In genomic region chr15:101221298-101222104, GRCm38 (mm10) we compare ENCODE assay signal across 8 mouse cellular contexts. TPM values are rescaled to one million over a fixed set of nuclear protein-coding genes. Genes with fewer than 3 reads are reported as not detected.
DNase-seq lines count a peak whose midpoint lies in the region; ATAC-seq and TF ChIP-seq lines count a peak whose summit lies in the region.

No protein-coding gene starts in this region.

- ATAC-seq in CD4-positive, CD25-positive, alpha-beta regulatory T cell, adult 4 months, result peak; percentile 20
- peak; percentile 76 for ATAC-seq in forebrain, postnatal 0 days

- TF ChIP-seq CTCF in forebrain, postnatal 0 days (IDR thresholded peaks at IDR 0.05; ENCODE audit: low read depth), result peak; percentile 81
- TF ChIP-seq CTCF in lung, adult 2 months (IDR thresholded peaks at IDR 0.05; ENCODE audit: insufficient read depth, low read length), result peak; percentile 94

- peaks cover 5% of the 10 kb centered on the region; the same call in 1 of the 2 replicates for H3K4me1 ChIP-seq in forebrain, postnatal 0 days (ENCODE audit: insufficient read depth)
- H3K4me1 ChIP-seq in lung, adult 2 months (ENCODE audit: control insufficient read depth, insufficient read depth, low read length), result peaks cover 10% of the 10 kb centered on the region

- peak overlapping the region; percentile 14; the same call in 1 of the 2 replicates for H3K4me2 ChIP-seq in forebrain, postnatal 0 days (ENCODE audit: low read depth)

- peak; percentile 83 for DNase-seq in cerebellum, adult 11 months
- DNase-seq in forebrain, postnatal 0 days, result peak; percentile 79
- DNase-seq in heart, postnatal 36 days, result peak; percentile 89 to 92
- peak; percentile 85 to 92 for DNase-seq in layer of hippocampus, adult 8-10 months (ENCODE audit: low spot score in 2 of 2)
- DNase-seq in lung, adult 2 months, result peak; percentile 92
- peak; percentile 78 for DNase-seq in ovary, adult 18-20 months (ENCODE audit: low spot score)
- DNase-seq in thymus, postnatal 25 days, result peak; percentile 78

- H3K36me3 ChIP-seq in forebrain, postnatal 0 days (ENCODE audit: insufficient read depth), result no peaks in the 10 kb centered on the region

- TF ChIP-seq POLR2A in lung, adult 2 months (IDR thresholded peaks at IDR 0.05; ENCODE audit: borderline replicate concordance, extremely low read depth, low read depth, low read length), result no peak

- H3K27ac ChIP-seq in forebrain, postnatal 0 days (ENCODE audit: low read depth, low read length), result no peak overlapping the region

- intact Hi-C loops in heart, postnatal 36 days (cut with DNase I), result loop anchor here (1.0 kb wide), 2 partner anchors 16 to 94 kb away; no protein-coding TSS in a partner anchor

- no peaks in the 10 kb centered on the region for H3K9me3 ChIP-seq in forebrain, postnatal 0 days (ENCODE audit: low read length)

- H3K4me3 ChIP-seq in forebrain, postnatal 0 days (ENCODE audit: low read depth, low read length), result no peak overlapping the region
- peak overlapping the region; percentile 2 for H3K4me3 ChIP-seq in lung, adult 2 months (replicated peaks; ENCODE audit: extremely low read depth, low read depth, low read length)

- H3K27me3 ChIP-seq in forebrain, postnatal 0 days (ENCODE audit: insufficient read depth, low read length), result no peaks in the 10 kb centered on the region

- H3K9ac ChIP-seq in forebrain, postnatal 0 days, result no peak overlapping the region

- 5% methylated on average over 14 of the region's 14 CpGs for WGBS in forebrain, postnatal 0 days
- WGBS in lung, adult 2 months, result 11% methylated on average over 14 of the region's 14 CpGs

RNA-seq across cellular contexts. Expression of gene Grasp, which starts 2.5 kb away (rescaled TPM):
- under 1 TPM in 1 of 2 experiments, not detected in 1; 0.47 TPM for polyA plus RNA-seq in CD4-positive, CD25-positive, alpha-beta regulatory T cell, adult 4 months (2017; shearing (Covaris generic))
- total RNA-seq in forebrain, postnatal 0 days (2014; rRNA removed), result 8.8 and 11.1 TPM in 2 replicates
- polyA plus RNA-seq in forebrain, postnatal 0 days (2015; fragmentation: Nextera tagmentation; extraction: Ambion mirVana), result 3.3 and 3.4 TPM in 2 replicates
- 10 to 100 TPM; 10.7 to 12.0 TPM for total RNA-seq in heart, postnatal 36 days (2021)
- total RNA-seq in layer of hippocampus, adult 8-10 months (2022), result 10 to 100 TPM; 57.6 to 64.4 (median 61.9) TPM
- polyA plus RNA-seq in lung, adult 2 months (2012; rRNA removed), result 36.6 and 58.8 TPM in 2 replicates

RNA-seq across cellular contexts. Expression of gene Nr4a1, which starts 32.6 kb away (rescaled TPM):
- polyA plus RNA-seq in CD4-positive, CD25-positive, alpha-beta regulatory T cell, adult 4 months (2017; shearing (Covaris generic)), result 100 to 1,000 TPM in 1 of 2 experiments, 10 to 100 TPM in 1; 57.3 to 120 TPM
- 8.9 and 9.6 TPM in 2 replicates for total RNA-seq in forebrain, postnatal 0 days (2014; rRNA removed)
- polyA plus RNA-seq in forebrain, postnatal 0 days (2015; fragmentation: Nextera tagmentation; extraction: Ambion mirVana), result 8.5 and 9.0 TPM in 2 replicates
- 10 to 100 TPM in 1 of 2 experiments, 1 to 10 TPM in 1; 5.2 to 98.5 TPM for total RNA-seq in heart, postnatal 36 days (2021)
- 10 to 100 TPM; 50.3 to 89.6 (median 71.5) TPM for total RNA-seq in layer of hippocampus, adult 8-10 months (2022)
- 40.0 and 43.4 TPM in 2 replicates for polyA plus RNA-seq in lung, adult 2 months (2012; rRNA removed)

RNA-seq across cellular contexts. Expression of gene Acvr1b, which starts 47.6 kb away (rescaled TPM):
- polyA plus RNA-seq in CD4-positive, CD25-positive, alpha-beta regulatory T cell, adult 4 months (2017; shearing (Covaris generic)), result 1 to 10 TPM; 4.0 to 5.4 TPM
- 74.2 and 80.4 TPM in 2 replicates for total RNA-seq in forebrain, postnatal 0 days (2014; rRNA removed)
- 13.2 and 17.4 TPM in 2 replicates for polyA plus RNA-seq in forebrain, postnatal 0 days (2015; fragmentation: Nextera tagmentation; extraction: Ambion mirVana)
- 10 to 100 TPM; 12.6 to 14.6 TPM for total RNA-seq in heart, postnatal 36 days (2021)
- 10 to 100 TPM; 81.2 to 96.0 (median 85.4) TPM for total RNA-seq in layer of hippocampus, adult 8-10 months (2022)
- polyA plus RNA-seq in lung, adult 2 months (2012; rRNA removed), result 45.8 and 57.2 TPM in 2 replicates
